Mouse (Mus musculus): ENCODE results near the gene Homer2.

Gene Homer2

GRCm38 (mm10) chr7:81707471-81708140 is at the start of gene Homer2:
Homer2 (minus strand) TSS chr7:81707527.
- 65% methylated on average over 14 of the region's 14 CpGs for WGBS

GRCm38 (mm10) chr7:81747956-81748355 is 40.6 kb upstream of the Homer2 start:
- WGBS = 88% methylated on average over 3 of the region's 3 CpGs

- 79% methylated on average over 4 of the region's 4 CpGs for WGBS
These were observed 36.8 kb upstream of the Homer2 start for GRCm38 (mm10) chr7:81744145-81744544.

- WGBS = 94% methylated on average over 7 of the region's 7 CpGs
These were observed 32.7 kb upstream of the Homer2 start for GRCm38 (mm10) chr7:81740010-81740409.

GRCm38 (mm10) chr7:81738720-81739385 is 31.5 kb upstream of the Homer2 start:
- 86% methylated on average over 8 of the region's 8 CpGs for WGBS

GRCm38 (mm10) chr7:81735300-81736048 is 28.1 kb upstream of the Homer2 start:
- WGBS = 69% methylated on average over 9 of the region's 9 CpGs

GRCm38 (mm10) chr7:81732183-81733089 is 25.1 kb upstream of the Homer2 start:
- 85% methylated on average over 12 of the region's 12 CpGs for WGBS

GRCm38 (mm10) chr7:81731181-81731651 is 23.9 kb upstream of the Homer2 start:
- WGBS = 48% methylated on average over 6 of the region's 6 CpGs

GRCm38 (mm10) chr7:81729787-81730186 is 22.5 kb upstream of the Homer2 start:
- WGBS = 92% methylated on average over 9 of the region's 9 CpGs

GRCm38 (mm10) chr7:81727716-81728115 is 20.4 kb upstream of the Homer2 start:
- WGBS = 80% methylated on average over 9 of the region's 9 CpGs

GRCm38 (mm10) chr7:81726728-81727005 is 19.3 kb upstream of the Homer2 start:
- 89% methylated on average over 2 of the region's 2 CpGs for WGBS

- WGBS = 58% methylated on average over 18 of the region's 18 CpGs
These were observed 18.8 kb upstream of the Homer2 start for GRCm38 (mm10) chr7:81725986-81726727.

- 64% methylated on average over 10 of the region's 10 CpGs for WGBS
These were observed 16.5 kb upstream of the Homer2 start for GRCm38 (mm10) chr7:81723851-81724250.

GRCm38 (mm10) chr7:81721271-81721670 is 13.9 kb upstream of the Homer2 start:
- 50% methylated on average over 5 of the region's 5 CpGs for WGBS

GRCm38 (mm10) chr7:81719216-81719661 is 11.9 kb upstream of the Homer2 start:
- 88% methylated on average over 1 of the region's 1 CpGs for WGBS

GRCm38 (mm10) chr7:81718657-81719056 is 11.3 kb upstream of the Homer2 start:
- 74% methylated on average over 1 of the region's 1 CpGs for WGBS

GRCm38 (mm10) chr7:81710166-81710565 is 2.8 kb upstream of the Homer2 start:
- WGBS = 97% methylated on average over 4 of the region's 4 CpGs

GRCm38 (mm10) chr7:81706416-81707391 is 623 bp downstream of the Homer2 start:
- under 1% methylated on average over 96 of the region's 114 CpGs for WGBS

GRCm38 (mm10) chr7:81706027-81706415 is 1.3 kb downstream of the Homer2 start:
- 20% methylated on average over 12 of the region's 12 CpGs for WGBS

- 50% methylated on average over 13 of the region's 13 CpGs for WGBS
These were observed 9.0 kb downstream of the Homer2 start for GRCm38 (mm10) chr7:81698357-81698756.
